Mouse (Mus musculus) lung, postnatal 0 days (tissue): ENCODE results near the gene Mad1l1. TPM values are rescaled to one million over a fixed set of nuclear protein-coding genes. Genes with fewer than 3 reads are reported as not detected.

Source experiments
- ATAC-seq: fragments of 200-750 bp; cut with Nextera tagmentation; 2 replicates; pipeline ENCODE4 v1.8.0; 2017; ENCODE audit warnings: moderate library complexity
- DNase-seq: peaks from one replicate; pipeline ENCODE4 v3.0.0-alpha.2; 2016; ENCODE audit warnings: low spot score
- H3K27ac ChIP-seq: fragments of 300-500 bp; sonication (generic); 2 replicates; pipeline ENCODE4 v1.5.1; 2014; ENCODE audit warnings: antibody characterized with exemption, mild to moderate bottlenecking, low read length, mixed read lengths
- H3K27me3 ChIP-seq: fragments of 300-500 bp; sonication (generic); replicated peaks from 2 replicates; pipeline ENCODE4 v1.6.1; 2014; ENCODE audit warnings: low read length, mixed read lengths; ENCODE audit not compliant: insufficient read depth
- H3K36me3 ChIP-seq: fragments of 300-500 bp; sonication (generic); 2 replicates; pipeline ENCODE4 v1.6.1; 2014; ENCODE audit warnings: low read length, mixed read lengths; ENCODE audit not compliant: insufficient read depth
- H3K4me1 ChIP-seq: fragments of 300-500 bp; sonication (generic); 2 replicates; pipeline ENCODE4 v1.6.1; 2014; ENCODE audit warnings: antibody characterized with exemption, low read depth, low read length, mixed read lengths; ENCODE audit not compliant: insufficient read depth
- H3K4me2 ChIP-seq: fragments of 300-500 bp; sonication (generic); replicated peaks from 2 replicates; pipeline ENCODE4 v1.6.1; 2014; ENCODE audit warnings: low read depth, mild to moderate bottlenecking, low read length, moderate library complexity, mixed read lengths
- H3K4me3 ChIP-seq: fragments of 300-500 bp; sonication (generic); 2 replicates; pipeline ENCODE4 v1.5.1; 2014; ENCODE audit warnings: low read depth, low read length
- H3K9ac ChIP-seq: fragments of 300-500 bp; sonication (generic); replicated peaks from 2 replicates; pipeline ENCODE4 v1.6.1; 2014; ENCODE audit warnings: low read depth, mild to moderate bottlenecking
- H3K9me3 ChIP-seq: fragments of 300-500 bp; sonication (generic); 2 replicates; pipeline ENCODE4 v1.6.1; 2016; ENCODE audit warnings: low read length, mixed read lengths
- CTCF ChIP-seq: IDR thresholded peaks from 2 replicates; pipeline ENCODE4 v1.5.1; 2016; ENCODE audit warnings: antibody characterized with exemption, mild to moderate bottlenecking
- EP300 ChIP-seq: IDR thresholded peaks from 2 replicates; pipeline ENCODE4 v1.6.1; 2016; ENCODE audit warnings: antibody characterized with exemption, mild to moderate bottlenecking, control low read depth
- WGBS: fragments of 180-500 bp; shearing (Covaris S2); extraction: QIAGEN DNeasy Blood & Tissue Kit; methylation state at CpG from one replicate; pipeline ENCODE4 v1.1.7; 2014; 5-methylcytosine and 5-hydroxymethylcytosine counted together
- polyA plus RNA-seq: library from polyadenylated mRNA; unstranded; fragments of >200 nt; fragmentation: Nextera tagmentation; extraction: Ambion mirVana; gene quantifications from 2 replicates; pipeline ENCODE4 v1.2.1, GENCODE M21; 2015

The Mad1l1 gene
- polyA plus RNA-seq, 1 experiment from 2014 or later: 18.4 TPM

- TF ChIP-seq EP300: no peak
- TF ChIP-seq CTCF: no peak
- H3K27me3 ChIP-seq: no peaks in the 10 kb centered on the region
- H3K36me3 ChIP-seq: no peaks in the 10 kb centered on the region
- no peak overlapping the region for H3K27ac ChIP-seq
- no peak overlapping the region for H3K4me2 ChIP-seq
- no peak for ATAC-seq
- H3K9ac ChIP-seq: no peak overlapping the region
- H3K4me3 ChIP-seq: no peak overlapping the region
- WGBS: 84% methylated on average over 4 of the region's 4 CpGs
- no peaks in the 10 kb centered on the region for H3K4me1 ChIP-seq
- H3K9me3 ChIP-seq: no peaks in the 10 kb centered on the region
- DNase-seq: no peak
Observed at GRCm38 (mm10) chr5:140173181-140173580, 148.2 kb downstream of the Mad1l1 start.

GRCm38 (mm10) chr5:140171710-140172109 lies 149.6 kb downstream of the Mad1l1 start:
- Histone ChIP-seq H3K4me1 (no peaks in the 10 kb centered on the region), H3K36me3 (no peaks in the 10 kb centered on the region), H3K4me3 (no peak overlapping the region), H3K9ac (no peak overlapping the region), H3K4me2 (no peak overlapping the region), H3K27me3 (no peaks in the 10 kb centered on the region), H3K27ac (no peak overlapping the region), H3K9me3 (no peaks in the 10 kb centered on the region)
- 89% methylated on average over 1 of the region's 1 CpGs for WGBS
- TF ChIP-seq EP300 (no peak), CTCF (no peak)
- DNase-seq: no peak
- no peak for ATAC-seq

GRCm38 (mm10) chr5:140167531-140167930 lies 153.8 kb downstream of the Mad1l1 start:
- ATAC-seq: no peak
- no peaks in the 10 kb centered on the region for H3K4me1 ChIP-seq

GRCm38 (mm10) chr5:140167080-140167479 lies 154.3 kb downstream of the Mad1l1 start:
- H3K4me2 ChIP-seq: no peak overlapping the region
- H3K4me1 ChIP-seq: no peaks in the 10 kb centered on the region
- no peak for ATAC-seq
- no peak overlapping the region for H3K9ac ChIP-seq
- no peaks in the 10 kb centered on the region for H3K9me3 ChIP-seq
- TF ChIP-seq EP300 (no peak), CTCF (no peak)
- 79% methylated on average over 6 of the region's 6 CpGs for WGBS
- no peak overlapping the region for H3K4me3 ChIP-seq
- no peak for DNase-seq
- H3K27ac ChIP-seq: no peak overlapping the region
- H3K27me3 ChIP-seq: no peaks in the 10 kb centered on the region
- H3K36me3 ChIP-seq: no peaks in the 10 kb centered on the region

More at GRCm38 (mm10) chr5:140167531-140167930, 153.8 kb downstream of the Mad1l1 start:
- DNase-seq: no peak
- Histone ChIP-seq H3K27ac (no peak overlapping the region), H3K4me2 (no peak overlapping the region), H3K36me3 (no peaks in the 10 kb centered on the region), H3K27me3 (no peaks in the 10 kb centered on the region), H3K4me3 (no peak overlapping the region), H3K9ac (no peak overlapping the region), H3K9me3 (no peaks in the 10 kb centered on the region)
- TF ChIP-seq CTCF (no peak), EP300 (no peak)
- 68% methylated on average over 6 of the region's 6 CpGs for WGBS

GRCm38 (mm10) chr5:140163947-140164346 lies 157.4 kb downstream of the Mad1l1 start:
- no peak for ATAC-seq

GRCm38 (mm10) chr5:140162071-140162845 lies 159.1 kb downstream of the Mad1l1 start:
- 74% methylated on average over 6 of the region's 6 CpGs for WGBS

More at GRCm38 (mm10) chr5:140163947-140164346, 157.4 kb downstream of the Mad1l1 start:
- H3K36me3 ChIP-seq: no peaks in the 10 kb centered on the region
- TF ChIP-seq CTCF: no peak
- no peak for TF ChIP-seq EP300
- no peak overlapping the region for H3K9ac ChIP-seq
- H3K27ac ChIP-seq: no peak overlapping the region
- no peaks in the 10 kb centered on the region for H3K9me3 ChIP-seq
- no peaks in the 10 kb centered on the region for H3K4me1 ChIP-seq
- DNase-seq: no peak
- 82% methylated on average over 6 of the region's 6 CpGs for WGBS
- H3K27me3 ChIP-seq: no peaks in the 10 kb centered on the region
- H3K4me3 ChIP-seq: no peak overlapping the region
- H3K4me2 ChIP-seq: no peak overlapping the region

More at GRCm38 (mm10) chr5:140162071-140162845, 159.1 kb downstream of the Mad1l1 start:
- DNase-seq (no peak), ATAC-seq (no peak)
- no peak overlapping the region for H3K9ac ChIP-seq
- no peaks in the 10 kb centered on the region for H3K36me3 ChIP-seq
- H3K4me3 ChIP-seq: no peak overlapping the region
- no peak overlapping the region for H3K27ac ChIP-seq
- H3K9me3 ChIP-seq: no peaks in the 10 kb centered on the region
- no peak overlapping the region for H3K4me2 ChIP-seq
- TF ChIP-seq CTCF: no peak
- no peak for TF ChIP-seq EP300
- H3K27me3 ChIP-seq: no peaks in the 10 kb centered on the region
- H3K4me1 ChIP-seq: no peaks in the 10 kb centered on the region
